Mouse (Mus musculus): ENCODE measurements around the gene Herc3.

- TF ChIP-seq POLR2A (IDR thresholded peaks at IDR 0.05; ENCODE audit: borderline replicate concordance, extremely low read depth, insufficient read depth, insufficient read length, poor library complexity, severe bottlenecking) (no peak), CTCF (IDR thresholded peaks at IDR 0.05; ENCODE audit: borderline replicate concordance, extremely low read depth, insufficient read depth, insufficient read length) (no peak)
Measured at GRCm38 (mm10) chr6:58934144-58934543, 102.9 kb downstream of the Herc3 start.

Data from brain, embryonic 14.5 days (tissue).